Mouse (Mus musculus) erythroblast, embryonic 14.5 days (primary cell): Measurements from ENCODE around the gene Tshz2. TPM values are rescaled to one million over a fixed set of nuclear protein-coding genes. Genes with fewer than 3 reads are reported as not detected.

ENCODE experiments used
- H3K27me3 ChIP-seq: 2 replicates; pipeline ENCODE4 v1.6.1; 2012; ENCODE audit warnings: inconsistent platforms; ENCODE audit not compliant: control insufficient read depth
- H3K36me3 ChIP-seq: 2 replicates; pipeline ENCODE4 v1.6.1; 2012; ENCODE audit warnings: mild to moderate bottlenecking, inconsistent platforms; ENCODE audit not compliant: control insufficient read depth
- H3K4me1 ChIP-seq: 2 replicates; pipeline ENCODE4 v1.6.1; 2012; ENCODE audit warnings: inconsistent platforms; ENCODE audit not compliant: control insufficient read depth
- H3K4me3 ChIP-seq: replicated peaks from 2 replicates; pipeline ENCODE3; 2012; ENCODE audit warnings: moderate library complexity, mild to moderate bottlenecking, inconsistent platforms
- H3K9me3 ChIP-seq: 2 replicates; pipeline ENCODE4 v1.6.1; 2012; ENCODE audit warnings: low read length, inconsistent platforms, mixed read lengths; ENCODE audit not compliant: control insufficient read depth
- GATA1 ChIP-seq: IDR thresholded peaks from 2 replicates; pipeline ENCODE4 v1.6.1; 2012; ENCODE audit warnings: low read length, inconsistent platforms, mixed read lengths
- TAL1 ChIP-seq: IDR thresholded peaks from 3 replicates; pipeline ENCODE4 v1.6.1; 2012; ENCODE audit warnings: low read length, inconsistent platforms, mixed read lengths
- polyA plus RNA-seq: library from polyadenylated mRNA; stranded (reverse); fragments of >175 nt; gene quantifications from 2 replicates; pipeline ENCODE4 v1.2.3, GENCODE M21; 2012

The Tshz2 gene
- polyA plus RNA-seq, 1 experiment = not detected

- H3K4me3 ChIP-seq = no peak overlapping the region
- no peaks in the 10 kb centered on the region for H3K4me1 ChIP-seq
- peaks cover 4% of the 10 kb centered on the region; the same call in 1 of the 2 replicates for H3K9me3 ChIP-seq
- H3K36me3 ChIP-seq = no peaks in the 10 kb centered on the region
- H3K27me3 ChIP-seq = no peaks in the 10 kb centered on the region
- TF ChIP-seq TAL1 (no peak), GATA1 (no peak)
Measured at GRCm38 (mm10) chr2:169804380-169804779, 171.6 kb downstream of the Tshz2 start.

DNA sequence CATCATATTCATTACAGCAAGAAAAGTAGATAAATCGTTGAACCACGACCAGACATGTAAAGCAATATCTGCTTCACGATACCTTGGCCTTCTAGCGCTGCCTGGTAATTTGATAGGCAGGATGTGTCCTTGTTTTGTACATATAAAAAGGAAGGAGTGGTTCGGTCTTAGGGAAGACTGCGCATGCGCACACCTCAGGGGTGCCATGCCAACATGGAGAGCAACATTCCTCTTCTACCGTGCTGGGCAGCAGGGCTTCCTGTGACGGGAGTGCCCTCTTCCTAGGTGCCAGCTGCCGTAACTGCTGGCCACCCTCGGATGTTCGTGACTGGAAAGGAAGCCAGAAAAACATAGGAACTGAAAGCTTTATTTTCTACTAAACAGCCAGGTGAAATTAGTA is 172.7 kb downstream of the Tshz2 start:
- Histone ChIP-seq H3K4me3 (no peak overlapping the region), H3K4me1 (no peaks in the 10 kb centered on the region), H3K36me3 (no peaks in the 10 kb centered on the region), H3K27me3 (no peaks in the 10 kb centered on the region), H3K9me3 (peaks cover 4% of the 10 kb centered on the region; the same call in 1 of the 2 replicates)
- TF ChIP-seq TAL1 (no peak), GATA1 (no peak)

DNA sequence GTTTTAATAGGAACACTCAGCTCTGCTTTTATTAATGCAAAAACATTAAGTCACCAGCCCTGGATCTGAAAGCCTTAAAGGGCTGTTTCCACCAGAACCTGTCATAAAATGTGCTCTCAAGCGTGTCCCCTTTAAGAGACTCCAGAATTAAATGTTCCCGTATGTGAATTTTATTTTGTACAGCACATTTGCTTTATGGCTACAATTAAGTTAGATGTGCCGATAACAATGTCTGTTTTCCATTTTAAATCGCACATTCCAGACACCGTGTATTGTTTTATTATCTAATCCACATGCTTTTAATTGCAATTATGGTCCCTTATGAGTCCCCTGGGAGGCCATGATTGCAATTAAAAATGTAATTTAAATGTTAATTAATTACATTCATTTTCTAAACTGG is 178.8 kb downstream of the Tshz2 start:
- no peak for TF ChIP-seq GATA1
- no peak for TF ChIP-seq TAL1
- no peaks in the 10 kb centered on the region for H3K9me3 ChIP-seq
- no peaks in the 10 kb centered on the region for H3K4me1 ChIP-seq
- H3K4me3 ChIP-seq = no peak overlapping the region
- H3K36me3 ChIP-seq = no peaks in the 10 kb centered on the region
- H3K27me3 ChIP-seq = no peaks in the 10 kb centered on the region

DNA sequence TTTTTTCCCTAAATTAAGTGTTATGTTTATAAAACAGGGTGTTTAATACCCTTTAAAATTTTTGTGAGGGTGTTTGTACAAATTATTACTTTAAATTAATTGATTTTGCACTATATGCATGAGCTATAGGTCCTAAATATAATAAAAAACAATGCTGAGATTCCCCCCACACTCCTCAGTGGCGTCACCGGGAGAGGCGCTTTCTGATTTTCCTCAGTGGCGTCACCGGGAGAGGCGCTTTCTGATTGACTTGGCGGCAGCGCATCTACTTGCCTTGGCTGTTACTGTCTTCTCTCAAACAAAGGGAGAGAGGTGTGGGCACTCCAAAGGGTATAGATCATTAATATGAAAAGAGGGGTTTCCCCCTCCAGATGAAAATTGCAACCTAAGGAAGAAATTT is 179.2 kb downstream of the Tshz2 start:
- H3K36me3 ChIP-seq = no peaks in the 10 kb centered on the region
- no peaks in the 10 kb centered on the region for H3K4me1 ChIP-seq
- H3K27me3 ChIP-seq = no peaks in the 10 kb centered on the region
- no peak overlapping the region for H3K4me3 ChIP-seq
- TF ChIP-seq TAL1 (no peak), GATA1 (no peak)
- H3K9me3 ChIP-seq = no peaks in the 10 kb centered on the region

DNA sequence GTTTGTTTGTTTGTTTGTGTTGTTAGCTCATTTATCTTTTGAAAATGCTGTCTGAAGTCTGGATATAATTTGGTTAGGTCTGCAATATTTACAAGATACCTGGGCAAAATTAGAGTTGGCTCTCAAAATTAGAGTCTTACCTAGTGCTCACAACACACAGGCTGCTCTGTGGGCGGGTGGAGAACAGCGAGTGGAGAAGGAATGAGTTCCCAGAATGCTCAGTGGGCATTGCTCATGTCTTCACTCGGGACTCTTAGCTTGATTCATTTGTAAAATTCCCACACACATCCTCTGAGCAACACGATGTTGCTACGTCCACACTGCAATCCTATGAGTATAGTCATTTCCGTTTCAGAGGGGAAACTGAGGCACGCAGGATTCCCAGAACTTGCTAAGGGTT is 180.1 kb downstream of the Tshz2 start:
- TF ChIP-seq GATA1 (no peak), TAL1 (no peak)

DNA sequence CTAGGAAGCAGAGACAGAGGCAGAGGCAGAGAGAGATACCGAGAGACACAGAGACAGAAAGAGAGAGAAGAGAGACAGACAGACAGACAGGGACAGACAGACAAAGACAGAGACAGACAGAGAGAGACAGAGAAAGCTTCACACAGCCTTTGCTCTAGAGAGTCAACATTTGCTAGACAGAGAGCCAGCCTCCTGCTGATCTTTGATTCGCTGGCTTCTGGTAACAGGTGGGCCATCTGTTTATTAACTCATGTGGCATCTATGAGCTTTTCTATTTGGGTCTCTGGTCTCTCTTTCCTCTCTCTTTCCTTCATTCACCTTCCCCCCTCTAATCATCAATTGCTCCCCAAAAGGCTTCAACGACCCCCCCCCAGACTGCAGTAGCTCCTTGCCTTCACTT is 181.5 kb downstream of the Tshz2 start:
- Histone ChIP-seq H3K9me3 (no peaks in the 10 kb centered on the region), H3K4me3 (no peak overlapping the region), H3K27me3 (no peaks in the 10 kb centered on the region), H3K4me1 (no peaks in the 10 kb centered on the region), H3K36me3 (no peaks in the 10 kb centered on the region)
- TF ChIP-seq GATA1 = no peak
- TF ChIP-seq TAL1 = no peak

More for the DNA sequence above, 180.1 kb downstream of the Tshz2 start:
- H3K9me3 ChIP-seq = no peaks in the 10 kb centered on the region
- H3K27me3 ChIP-seq = no peaks in the 10 kb centered on the region
- no peak overlapping the region for H3K4me3 ChIP-seq
- no peaks in the 10 kb centered on the region for H3K36me3 ChIP-seq
- no peaks in the 10 kb centered on the region for H3K4me1 ChIP-seq

DNA sequence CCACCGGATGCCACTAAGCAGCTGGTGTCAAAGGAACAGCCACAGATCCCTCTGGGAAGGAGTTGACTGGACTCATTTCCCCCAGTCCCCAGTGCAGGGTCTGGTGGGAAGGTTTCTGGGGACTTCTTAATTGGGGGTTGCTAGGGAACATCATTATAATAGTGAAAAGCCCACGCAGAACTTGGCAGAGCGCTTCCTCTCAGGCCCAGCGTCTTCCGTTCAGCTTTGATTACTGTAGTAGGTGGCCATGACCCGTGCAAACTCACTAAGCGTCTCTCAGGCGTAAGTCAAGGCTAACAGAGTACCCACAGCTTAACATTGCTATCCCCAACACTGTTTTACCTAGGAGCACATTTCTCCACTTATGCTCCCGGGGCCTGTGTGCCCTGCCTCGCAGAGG is 181.9 kb downstream of the Tshz2 start:
- H3K27me3 ChIP-seq = no peaks in the 10 kb centered on the region
- no peaks in the 10 kb centered on the region for H3K36me3 ChIP-seq
- H3K9me3 ChIP-seq = no peaks in the 10 kb centered on the region
- H3K4me1 ChIP-seq = no peaks in the 10 kb centered on the region
- TF ChIP-seq GATA1 (no peak), TAL1 (no peak)
- no peak overlapping the region for H3K4me3 ChIP-seq

- Histone ChIP-seq H3K36me3 (no peaks in the 10 kb centered on the region), H3K9me3 (peaks cover 13% of the 10 kb centered on the region; the same call in 1 of the 2 replicates), H3K27me3 (no peaks in the 10 kb centered on the region), H3K4me1 (no peaks in the 10 kb centered on the region), H3K4me3 (no peak overlapping the region)
- TF ChIP-seq GATA1 = no peak
- TF ChIP-seq TAL1 = no peak
Measured at GRCm38 (mm10) chr2:169821021-169821441, 188.2 kb downstream of the Tshz2 start.

DNA sequence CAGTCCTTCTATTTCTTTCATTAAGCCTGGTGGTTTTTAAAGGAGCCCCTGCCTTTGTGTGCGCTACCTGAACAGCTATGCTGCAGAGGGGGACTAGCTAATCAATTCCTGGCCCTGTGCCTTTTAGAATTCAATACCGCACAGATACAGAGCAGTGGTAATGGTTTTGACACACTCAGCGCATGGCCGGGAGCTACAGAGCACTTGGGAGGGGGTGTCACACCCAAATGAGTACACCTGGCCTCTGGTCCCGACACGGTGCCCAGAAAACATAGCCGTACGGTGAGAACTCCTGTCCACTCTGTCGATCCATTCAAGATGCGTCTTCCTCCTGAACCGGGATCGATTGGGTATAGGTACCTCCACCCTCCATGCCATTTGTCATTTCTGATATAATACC is 193.1 kb downstream of the Tshz2 start:
- TF ChIP-seq TAL1 (no peak), GATA1 (no peak)
- Histone ChIP-seq H3K4me3 (no peak overlapping the region), H3K27me3 (no peaks in the 10 kb centered on the region), H3K4me1 (no peaks in the 10 kb centered on the region), H3K9me3 (peaks cover 21% of the 10 kb centered on the region; the same call in 1 of the 2 replicates), H3K36me3 (no peaks in the 10 kb centered on the region)

- Histone ChIP-seq H3K4me1 (no peaks in the 10 kb centered on the region), H3K4me3 (no peak overlapping the region), H3K27me3 (no peaks in the 10 kb centered on the region), H3K9me3 (peaks cover 18% of the 10 kb centered on the region; the same call in 1 of the 2 replicates), H3K36me3 (no peaks in the 10 kb centered on the region)
- no peak for TF ChIP-seq TAL1
- TF ChIP-seq GATA1 = no peak
Measured at GRCm38 (mm10) chr2:169826316-169826715, 193.5 kb downstream of the Tshz2 start.
